Mouse (Mus musculus): ENCODE data around the gene Med15.

The Med15 gene

DNA sequence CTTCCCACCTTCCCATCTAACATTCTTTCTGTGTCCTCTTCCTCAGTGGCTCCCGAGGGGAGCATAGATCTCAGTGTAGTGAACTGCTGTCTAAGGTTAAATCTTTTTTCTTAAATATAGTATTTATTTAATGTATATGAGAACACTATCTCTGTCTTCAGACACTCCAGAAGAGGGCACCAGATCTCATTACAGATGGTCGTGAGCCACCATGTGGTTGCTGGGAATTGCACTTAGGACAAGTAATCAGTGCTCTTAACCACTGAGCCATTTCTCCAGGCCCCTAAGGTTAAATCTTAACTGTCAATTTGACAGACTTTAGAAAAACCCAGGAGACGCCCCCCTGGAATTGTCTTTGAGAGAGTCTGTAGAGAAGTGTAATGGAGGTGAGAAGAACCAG lies 670 bp downstream of the Med15 start:
- no peak for DNase-seq (ENCODE audit: low spot score in 2 of 2)

DNA sequence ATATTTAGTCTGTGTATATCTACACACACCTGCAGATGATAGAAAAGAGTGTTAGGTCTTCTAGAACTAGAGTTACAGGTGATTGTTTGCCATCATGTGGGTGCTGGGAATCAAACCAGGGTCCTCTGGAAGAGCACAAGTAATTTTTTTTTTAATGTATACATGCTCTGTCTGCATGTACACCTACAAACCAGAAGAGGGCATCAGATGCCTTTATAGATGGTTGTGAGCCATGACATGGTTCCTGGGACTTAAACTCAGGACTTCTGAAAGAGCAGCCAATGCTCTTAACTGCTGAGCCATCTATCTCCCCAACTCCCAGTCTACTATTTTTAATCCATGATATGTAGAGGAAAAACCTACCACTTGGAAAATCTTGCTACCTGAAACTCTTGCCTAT lies 2.7 kb downstream of the Med15 start:
- DNase-seq (ENCODE audit: low spot score in 2 of 2): no peak

DNA sequence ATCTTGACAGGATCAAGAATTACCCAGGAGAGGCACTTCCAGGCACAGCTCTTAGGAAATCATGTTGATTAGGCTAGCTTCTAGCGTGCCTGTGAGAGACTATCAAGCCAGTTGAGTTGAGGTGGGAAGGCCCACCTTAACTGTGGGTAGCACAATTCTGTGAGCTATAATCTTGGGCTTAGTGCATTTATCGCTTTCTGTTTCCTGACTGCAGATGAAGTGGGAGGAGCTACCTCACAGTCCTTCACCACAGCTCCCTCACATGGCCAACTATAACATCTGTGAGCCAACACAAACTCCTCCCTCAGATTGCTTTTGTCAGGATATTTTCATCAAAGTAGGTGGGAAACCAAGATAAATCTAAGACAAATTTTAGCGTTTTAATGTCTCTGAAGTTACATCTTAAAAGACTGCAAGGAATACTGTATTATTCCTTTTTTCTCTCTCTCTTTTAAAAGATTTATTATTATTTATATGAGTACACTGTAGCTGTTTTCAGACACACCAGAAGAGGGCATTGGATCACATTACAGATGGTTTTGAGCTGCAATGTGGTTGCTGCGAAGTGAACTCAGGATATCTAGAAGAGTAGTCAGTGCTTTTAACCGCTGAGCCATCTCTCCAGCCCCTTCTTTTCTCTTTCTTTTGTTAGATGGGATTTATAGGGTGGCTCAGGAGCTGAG lies 5.4 kb downstream of the Med15 start:
- no peak for DNase-seq (ENCODE audit: low spot score in 2 of 2)

DNA sequence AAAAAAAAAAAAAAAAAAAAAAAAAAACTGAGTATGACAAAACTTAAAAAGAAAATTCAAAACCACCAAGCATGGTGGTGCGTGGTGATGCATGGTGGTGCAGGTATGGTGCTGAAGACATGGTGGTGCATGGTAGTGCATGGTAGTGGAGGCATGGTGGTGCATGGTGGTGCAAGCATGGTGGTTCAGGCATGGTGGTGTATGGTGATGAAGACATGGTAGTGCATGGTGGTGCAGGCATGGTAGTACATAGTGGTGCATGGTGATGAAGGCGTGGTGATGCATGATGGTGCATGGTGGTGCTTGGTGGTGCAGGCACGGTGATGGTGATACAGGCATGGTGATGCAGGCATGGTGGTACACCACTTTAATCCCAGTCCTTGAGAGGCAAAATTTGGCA lies 8.2 kb downstream of the Med15 start:
- no peak for DNase-seq (ENCODE audit: low spot score in 2 of 2)

DNA sequence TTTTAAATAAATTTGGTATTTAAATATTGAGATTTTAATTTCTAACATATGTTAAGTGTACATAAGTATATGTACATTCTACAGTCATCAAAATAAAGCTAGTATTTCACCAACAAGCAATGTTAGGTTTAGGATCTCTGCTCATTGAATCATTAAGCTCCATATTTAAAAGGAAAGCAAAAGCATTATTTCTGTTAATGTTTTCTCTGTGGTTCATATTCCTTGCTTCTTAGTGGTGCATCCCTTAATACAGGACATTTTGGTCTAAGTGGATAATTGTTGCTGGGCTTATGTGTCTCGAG lies 9.4 kb downstream of the Med15 start:
- DNase-seq (ENCODE audit: low spot score in 2 of 2): no peak

DNA sequence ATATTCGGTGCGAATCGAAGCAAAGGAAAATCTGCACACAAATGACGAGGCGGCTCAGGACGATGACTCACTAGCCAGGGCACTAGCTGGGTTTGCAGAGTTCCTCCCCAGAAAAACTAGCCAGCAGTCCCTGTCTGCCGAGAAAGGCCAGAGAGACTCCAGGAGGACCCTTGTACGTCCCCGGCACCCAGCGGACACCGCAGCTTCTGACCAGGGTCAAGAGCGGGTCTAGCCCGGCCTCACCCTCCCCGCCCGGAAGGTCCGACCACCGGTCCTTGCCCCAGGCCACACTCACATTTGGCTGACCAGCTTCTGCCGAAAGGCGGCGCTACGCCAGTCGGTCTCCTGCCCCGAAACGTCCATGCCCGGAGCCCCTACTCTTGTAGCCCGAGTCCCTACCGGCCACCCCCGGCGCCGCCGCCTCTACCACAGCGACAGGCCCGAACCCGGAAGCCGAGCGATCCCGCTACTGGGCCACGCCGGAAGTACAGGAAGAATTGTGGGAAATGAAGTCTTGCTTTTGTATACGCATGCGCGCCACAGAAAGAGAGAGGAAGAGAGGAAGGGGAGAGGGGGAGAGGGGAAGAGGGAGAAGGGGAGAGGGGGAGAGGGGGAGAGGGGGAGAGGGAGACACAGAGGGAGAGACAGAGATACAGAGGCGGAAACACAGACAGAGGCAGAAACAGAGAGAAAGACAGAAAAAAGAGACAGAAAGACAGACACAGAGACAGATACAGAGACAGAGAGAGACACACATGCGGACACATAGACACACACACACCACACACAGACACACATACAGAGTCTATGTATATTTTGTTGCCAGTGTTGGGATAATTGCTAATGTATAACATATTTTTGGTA lies 10.0 kb downstream of the Med15 start:
- DNase-seq (ENCODE audit: low spot score in 2 of 2): peak; percentile 82 to 85

DNA sequence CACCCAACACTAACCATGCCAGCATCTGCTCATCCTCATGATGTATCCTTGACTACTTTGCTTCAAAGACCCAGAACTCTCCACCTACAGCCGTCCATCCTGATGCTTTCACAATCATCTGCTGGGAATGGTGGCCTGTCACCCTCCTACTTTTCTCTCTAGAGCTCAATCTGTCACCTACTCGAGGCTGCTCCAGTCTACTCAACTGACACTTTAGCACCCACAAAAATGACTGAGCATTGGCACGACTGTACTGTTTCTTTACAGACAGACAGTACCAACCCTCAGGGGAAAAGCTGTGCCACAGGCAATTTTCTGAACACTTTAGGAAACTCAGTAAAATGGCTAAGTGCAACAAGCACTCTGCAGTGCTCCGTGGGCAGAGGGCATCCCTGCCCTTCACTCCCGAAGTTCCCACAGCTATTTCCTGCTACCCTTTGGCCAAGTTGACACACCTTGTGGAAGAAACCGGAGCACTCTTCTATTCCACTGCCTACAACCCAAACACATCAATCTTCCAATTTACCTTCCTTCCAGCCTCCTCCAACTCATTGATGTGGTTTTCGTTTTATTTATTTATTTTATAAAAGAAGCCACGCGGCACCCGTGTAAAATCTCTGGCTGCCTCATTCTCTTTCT lies 10.8 kb downstream of the Med15 start:
- no peak for DNase-seq (ENCODE audit: low spot score in 2 of 2)

DNA sequence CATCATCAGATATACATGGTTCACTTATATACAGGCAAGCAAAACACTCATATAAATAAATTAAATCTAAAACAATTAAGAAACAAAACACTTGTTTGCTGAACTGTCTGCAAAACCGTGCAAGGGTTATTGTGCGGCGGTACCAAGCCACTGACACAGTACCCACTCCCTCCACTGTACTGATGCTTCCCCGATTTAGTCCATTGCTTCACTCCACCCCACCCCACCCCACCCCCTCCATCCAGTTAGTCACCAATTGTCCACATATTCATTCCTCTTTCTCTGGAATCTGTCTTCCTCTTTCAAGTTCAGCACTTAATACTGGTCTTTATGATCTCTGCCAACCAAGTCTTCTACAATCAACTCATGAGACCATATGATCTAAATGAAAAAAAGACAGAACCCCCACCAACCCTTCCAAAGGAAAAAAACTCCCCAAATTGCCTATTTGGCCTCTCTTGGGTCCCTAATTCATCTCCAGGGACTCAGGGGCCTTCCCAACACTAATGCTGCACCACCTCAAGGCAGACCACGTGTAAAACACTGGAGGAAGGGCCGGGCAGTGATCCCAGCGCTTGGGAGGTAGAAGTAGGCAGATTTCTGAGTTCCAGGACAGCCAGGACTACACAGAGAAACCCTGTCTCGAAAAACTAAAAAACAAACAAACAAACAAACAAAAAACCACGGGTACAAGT lies 11.4 kb downstream of the Med15 start:
- DNase-seq (ENCODE audit: low spot score in 2 of 2): no peak

DNA sequence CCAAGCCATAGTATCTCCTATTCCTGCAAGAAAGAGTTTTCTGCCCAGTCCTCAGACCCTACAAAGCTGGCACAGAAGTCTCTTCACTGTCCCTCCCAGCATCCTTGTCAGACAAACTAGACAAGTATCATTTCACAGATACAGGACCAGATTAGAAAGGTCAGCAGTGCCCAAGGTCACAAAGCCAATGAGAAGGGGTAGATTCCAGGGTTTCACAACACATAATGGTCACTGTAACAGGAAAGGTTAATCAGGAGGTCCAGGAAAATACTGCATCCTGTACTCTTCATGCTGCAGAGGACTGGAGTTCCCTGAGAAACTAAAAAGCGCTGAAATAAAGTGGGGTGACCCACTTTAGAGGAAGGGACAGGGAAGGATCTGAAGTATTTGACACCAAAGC lies 14.9 kb downstream of the Med15 start:
- DNase-seq (ENCODE audit: low spot score in 2 of 2): no peak

DNA sequence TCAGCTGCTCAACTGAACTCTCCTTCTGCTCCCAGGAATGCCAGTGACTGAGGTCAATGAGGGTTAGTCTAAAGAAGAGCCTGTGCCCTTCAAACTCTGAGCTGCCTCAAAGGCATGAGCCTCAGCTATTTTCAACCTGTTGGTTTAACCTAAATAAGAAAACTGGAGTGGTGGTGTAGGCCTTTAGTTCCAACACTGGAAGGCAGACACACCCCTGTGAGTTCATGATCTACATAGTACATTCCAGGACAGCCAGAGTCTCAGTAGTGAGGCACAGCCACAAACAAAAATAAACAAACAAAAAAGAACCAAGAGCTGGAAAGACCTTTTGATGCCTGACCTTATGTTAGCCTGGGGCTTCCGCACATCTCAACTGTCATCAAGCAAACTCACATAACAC lies 25.1 kb downstream of the Med15 start:
- DNase-seq (ENCODE audit: low spot score in 2 of 2): no peak

DNA sequence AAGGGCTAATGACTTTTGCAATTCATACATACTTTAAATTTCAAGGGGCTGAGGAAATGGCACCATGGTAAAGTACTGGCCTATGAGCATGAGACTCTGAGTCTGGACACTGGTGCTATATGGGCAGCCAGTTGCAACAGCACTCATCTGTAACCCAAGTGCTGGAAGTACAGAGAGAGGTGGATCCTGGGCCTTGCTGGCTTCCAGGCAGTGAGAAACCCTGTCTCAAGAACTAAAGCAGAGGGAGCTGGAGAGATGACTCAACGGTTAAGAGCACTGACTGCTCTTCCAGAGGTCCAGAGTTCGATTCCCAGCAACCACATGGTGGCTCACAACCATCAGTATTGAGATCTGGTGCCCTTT lies 31.7 kb downstream of the Med15 start:
- no peak for DNase-seq (ENCODE audit: low spot score in 2 of 2)

DNA sequence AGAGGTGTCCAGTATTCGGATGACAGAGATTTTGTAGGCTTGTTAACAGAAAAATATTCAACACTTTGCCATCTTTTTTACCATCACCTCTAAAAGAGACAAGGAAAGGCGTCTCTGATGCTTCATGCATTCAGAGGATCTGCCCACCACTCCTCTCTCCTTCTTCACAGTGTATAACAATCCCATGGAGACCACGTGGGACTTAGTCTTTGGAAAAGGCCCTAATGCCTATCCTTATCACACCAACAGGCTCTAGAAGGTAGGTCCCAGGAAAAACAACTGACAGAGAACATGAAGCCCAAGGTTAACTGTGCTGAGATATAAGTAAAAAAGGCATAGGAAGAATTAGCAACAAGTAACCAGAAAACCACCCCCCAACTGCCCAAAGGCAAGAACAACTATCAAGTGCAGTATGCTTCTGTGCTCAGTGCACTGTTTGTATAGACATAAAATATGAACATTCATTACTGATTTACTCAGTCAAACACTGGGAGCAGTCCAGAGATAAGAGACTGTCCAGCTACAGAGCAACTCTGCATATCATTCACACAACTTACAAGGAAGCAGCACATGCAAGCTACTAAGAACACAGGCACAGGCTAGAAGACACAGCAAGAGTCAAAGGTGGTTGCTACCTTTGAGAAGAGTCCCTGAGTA lies 32.2 kb downstream of the Med15 start:
- no peak for DNase-seq (ENCODE audit: low spot score in 2 of 2)

DNA sequence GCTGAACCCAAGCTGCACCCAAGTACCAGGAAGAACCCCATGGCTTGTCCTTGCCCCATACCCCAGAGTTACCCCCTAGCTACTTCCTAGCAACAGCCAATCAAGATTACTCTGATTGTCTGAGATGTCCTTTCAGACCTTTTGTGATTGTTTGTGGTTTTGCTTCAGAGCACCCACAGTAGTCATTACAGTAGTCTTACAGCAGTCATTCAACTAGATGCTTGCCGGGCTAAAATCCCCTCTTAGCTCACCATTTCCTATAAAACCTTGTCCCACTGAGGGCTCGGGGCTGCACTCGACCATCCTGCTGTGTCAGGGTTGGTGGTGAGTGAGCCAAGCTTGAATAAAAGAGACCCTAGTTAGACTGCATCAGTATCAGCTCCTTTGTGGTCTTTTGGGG lies 37.8 kb downstream of the Med15 start:
- no peak for DNase-seq (ENCODE audit: low spot score in 2 of 2)

DNA sequence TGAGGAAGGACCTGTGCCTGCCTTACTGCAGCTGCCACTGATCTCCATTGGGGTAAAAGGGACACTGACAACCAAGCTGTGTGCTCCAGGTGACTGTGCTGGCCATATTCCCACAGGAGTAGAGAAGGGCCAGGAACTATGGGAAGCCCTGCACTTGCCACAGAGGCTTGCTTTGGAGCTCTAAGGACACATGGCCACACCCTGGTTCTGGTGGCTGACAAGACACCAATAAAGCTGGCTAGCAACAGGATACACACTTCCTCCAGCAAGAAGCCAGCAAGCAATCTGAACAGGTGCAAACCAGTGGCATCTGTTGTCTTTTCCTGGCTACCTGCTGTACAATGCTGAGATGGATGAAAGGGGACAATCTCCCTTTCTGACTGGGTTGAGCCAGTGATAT lies 62.8 kb downstream of the Med15 start:
- DNase-seq (ENCODE audit: low spot score in 2 of 2): no peak

DNA sequence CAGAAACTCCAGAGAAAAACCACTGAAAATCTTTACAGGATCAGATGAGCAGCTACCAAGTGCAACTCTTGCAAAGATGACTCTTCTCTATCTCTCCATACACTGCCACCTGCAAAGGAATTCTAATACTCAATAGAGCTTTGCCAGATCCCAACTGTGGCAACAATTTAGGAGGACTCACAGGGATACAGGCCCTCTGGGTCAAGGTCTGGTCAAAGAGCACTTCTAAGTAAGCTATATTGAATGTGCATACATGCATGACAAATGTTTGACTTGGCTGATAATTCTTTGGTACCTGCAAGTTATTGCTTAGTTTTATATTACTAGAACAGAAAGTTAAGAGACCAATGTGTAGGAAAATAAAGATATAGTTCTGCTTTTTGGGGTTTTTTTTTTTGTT lies 67.1 kb downstream of the Med15 start:
- DNase-seq (ENCODE audit: low spot score in 2 of 2): no peak

DNA sequence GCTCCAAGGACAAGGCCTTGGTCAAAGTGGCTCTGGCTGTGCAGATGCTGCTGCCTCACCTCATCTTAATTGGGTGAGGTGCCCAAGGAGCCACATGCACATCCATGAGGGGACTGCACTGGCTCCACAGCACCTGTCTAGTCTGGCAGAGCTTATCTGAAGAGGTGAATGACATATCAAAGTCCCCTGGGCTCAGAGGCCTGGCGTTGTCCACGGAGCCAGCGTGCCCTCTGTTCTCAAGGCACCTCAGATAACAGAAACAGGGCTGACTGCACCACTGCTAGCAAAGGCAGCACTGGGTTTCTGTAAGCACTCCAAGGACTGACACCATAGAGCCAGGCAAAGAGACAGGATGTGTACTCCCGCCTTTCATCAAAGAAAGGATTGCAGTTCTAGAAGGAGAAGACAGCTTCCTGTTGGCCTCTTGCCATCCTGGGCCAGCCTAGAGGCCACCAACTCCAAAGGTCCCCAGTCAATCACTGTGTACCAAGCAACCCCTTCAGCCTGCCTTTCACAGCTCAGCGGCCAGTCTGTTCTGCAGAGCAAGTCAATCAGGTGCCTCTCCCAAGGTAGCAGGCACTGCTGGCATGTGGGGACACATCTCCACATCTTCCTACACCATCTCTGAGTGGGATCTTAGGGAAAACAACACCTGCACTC lies 76.3 kb downstream of the Med15 start:
- DNase-seq (ENCODE audit: low spot score in 2 of 2): no peak

DNA sequence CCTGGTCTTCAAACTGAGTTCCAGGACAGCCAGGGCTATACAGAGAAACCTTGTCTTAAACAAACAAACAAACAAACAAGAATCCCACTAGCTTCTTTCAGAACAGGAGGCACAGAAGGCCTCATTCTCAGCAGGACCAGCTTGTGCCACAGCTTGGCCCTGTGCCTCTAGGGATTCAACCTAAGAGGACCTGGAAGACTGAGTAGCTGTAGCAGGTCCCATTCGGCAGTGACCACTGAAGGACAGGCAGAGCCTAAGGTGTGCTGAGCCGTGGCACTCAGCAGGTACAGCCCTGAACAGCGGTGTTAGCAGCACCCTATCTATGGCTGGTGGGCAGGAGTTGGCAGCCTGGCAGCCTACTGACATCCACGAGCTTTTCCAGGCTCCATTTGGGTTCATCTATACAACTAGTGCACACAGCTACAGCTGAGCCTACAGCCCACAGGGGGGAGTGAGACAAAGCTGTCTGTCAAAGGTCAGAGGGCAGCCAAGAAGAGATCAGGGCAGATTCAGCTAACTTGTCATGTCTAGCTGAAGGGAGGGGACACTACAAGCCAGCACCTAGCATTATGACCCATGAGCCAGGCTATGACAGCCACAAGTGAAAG lies 78.4 kb downstream of the Med15 start:
- no peak for DNase-seq (ENCODE audit: low spot score in 2 of 2)

DNA sequence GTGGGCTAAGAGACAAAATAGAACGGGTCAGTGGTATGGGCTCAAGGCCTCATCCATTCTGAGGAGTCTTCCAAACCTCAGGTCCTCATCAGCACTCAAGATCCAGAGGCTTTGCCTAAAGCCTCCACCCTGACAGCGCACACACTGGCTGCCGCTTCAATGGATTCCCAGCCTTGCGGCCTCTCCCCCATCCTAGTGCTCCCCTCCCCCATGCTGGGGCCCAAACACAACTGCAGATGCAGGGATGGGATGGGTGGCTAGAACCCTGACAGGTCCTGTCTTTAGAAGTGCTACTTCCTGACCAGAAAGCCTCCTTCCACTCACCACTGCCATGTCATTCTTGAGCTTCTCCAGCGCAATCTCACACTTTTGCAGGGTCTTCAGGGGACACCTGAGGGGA lies 79.1 kb downstream of the Med15 start:
- DNase-seq (ENCODE audit: low spot score in 2 of 2): no peak

DNA sequence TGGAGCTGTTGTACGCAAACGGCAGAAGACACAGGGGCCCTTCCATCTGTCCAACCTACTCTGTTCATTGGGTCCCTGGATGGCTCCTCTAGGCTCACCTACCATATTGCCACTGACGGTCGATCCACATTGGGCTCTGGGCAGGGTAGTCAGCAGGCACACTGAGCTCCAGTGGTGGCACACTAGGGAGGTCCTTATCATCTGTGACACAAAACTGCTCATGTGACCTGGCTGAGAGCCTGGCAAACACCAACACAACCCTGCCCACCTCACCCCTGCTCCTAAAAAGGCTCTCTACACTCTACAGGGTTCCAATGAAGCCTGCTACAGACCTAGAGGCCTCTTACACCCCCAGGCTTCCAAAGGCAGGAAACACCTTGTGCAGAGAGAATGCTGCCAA lies 80.1 kb downstream of the Med15 start:
- DNase-seq (ENCODE audit: low spot score in 2 of 2): no peak

DNA sequence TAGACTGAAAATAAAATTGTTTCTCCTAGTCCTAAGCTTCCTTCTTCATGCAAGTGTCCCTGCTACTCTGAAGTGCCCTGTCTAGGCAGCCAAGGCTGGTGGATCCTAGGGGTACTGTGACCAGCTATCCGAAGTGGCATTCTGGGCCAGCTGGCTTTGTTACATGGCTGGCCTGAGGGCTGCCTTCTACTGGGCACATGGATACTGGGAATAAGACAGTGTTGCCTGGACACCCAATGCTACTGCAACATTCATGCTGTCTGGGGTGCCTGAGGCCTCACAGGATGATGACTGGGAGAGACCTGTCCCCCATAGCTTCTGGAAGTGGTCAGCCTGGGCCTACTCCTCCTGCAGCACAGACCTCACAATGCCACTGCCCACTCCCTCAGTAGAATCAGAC lies 82.0 kb downstream of the Med15 start:
- no peak for DNase-seq (ENCODE audit: low spot score in 2 of 2)

DNA sequence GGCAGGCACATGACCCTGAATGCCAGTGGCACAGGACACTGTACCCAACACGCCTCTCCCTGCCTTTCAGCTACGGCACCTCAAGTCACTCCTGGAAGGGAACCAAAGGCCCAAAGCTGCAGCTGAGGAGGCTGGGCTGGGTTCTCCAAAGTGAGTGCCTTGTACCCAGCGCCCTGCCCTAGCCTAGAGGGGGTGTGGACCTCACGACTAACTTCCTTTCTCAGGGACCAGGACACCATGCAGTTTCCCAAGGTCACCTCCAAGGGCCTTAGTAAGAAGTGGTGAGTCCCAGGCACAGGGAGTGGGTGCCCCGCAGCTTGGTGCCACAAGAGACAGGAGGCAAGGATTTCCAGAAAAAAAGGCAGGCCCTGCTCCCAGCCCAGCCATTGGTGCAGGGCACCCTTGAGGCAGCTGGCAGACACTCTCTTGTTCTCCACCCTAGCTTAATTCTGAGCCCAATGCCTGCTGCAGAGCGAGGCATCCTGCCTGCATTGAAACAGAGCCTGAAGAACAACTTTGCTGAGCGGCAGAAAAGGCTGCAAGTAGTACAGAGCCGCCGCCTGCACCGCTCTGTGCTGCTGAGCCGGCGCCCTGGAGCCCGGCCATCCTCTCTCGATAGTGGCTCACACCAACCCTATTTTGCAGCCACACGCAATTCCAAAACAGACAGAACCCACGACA lies 82.6 kb downstream of the Med15 start:
- no peak for DNase-seq (ENCODE audit: low spot score in 2 of 2)
